ENCODE assay signal across 10 mouse cellular contexts in genomic region chr17:12195137-12195536, GRCm38 (mm10).
DNase-seq lines count a peak whose midpoint lies in the region; ATAC-seq and TF ChIP-seq lines count a peak whose summit lies in the region.
"Had no signal": no experiment of that assay in that cellular context is flagged by ENCODE, and none has a peak within 500 bp of the region (broad histone marks: within the 10 kb centered on the region; RNA-seq: fewer than 3 reads in every experiment).

No protein-coding gene starts in this region.

- no peak for TF ChIP-seq POLR2A in myocyte (IDR thresholded peaks at IDR 0.05; ENCODE audit: insufficient read length, low read depth)

- H3K79me2 ChIP-seq in myocyte (ENCODE audit: control insufficient read depth, insufficient read depth): no peaks in the 10 kb centered on the region

- peak overlapping the region; percentile 47 for H3K27ac ChIP-seq in lung, embryonic 16.5 days (ENCODE audit: low read length)
- peak overlapping the region; percentile 79 for H3K27ac ChIP-seq in embryonic facial prominence, embryonic 10.5 days (replicated peaks)
- H3K27ac ChIP-seq in intestine, embryonic 14.5 days (ENCODE audit: low read depth): peak overlapping the region; percentile 68

- peaks cover 14% of the 10 kb centered on the region for H3K4me1 ChIP-seq in lung, embryonic 16.5 days (replicated peaks; ENCODE audit: control insufficient read depth, insufficient read depth, low read length)
- peaks cover 28% of the 10 kb centered on the region for H3K4me1 ChIP-seq in embryonic facial prominence, embryonic 10.5 days
- H3K4me1 ChIP-seq in intestine, embryonic 14.5 days (replicated peaks; ENCODE audit: control insufficient read depth, insufficient read depth, low read length): peaks cover 12% of the 10 kb centered on the region

- ATAC-seq in lung, embryonic 16.5 days (ENCODE audit: low read depth): peak; percentile 35; the same call in 1 of the 2 replicates
- no peak for ATAC-seq in intestine, embryonic 14.5 days (replicated peaks; ENCODE audit: low FRiP score, low TSS enrichment, low read depth)

- H3K9ac ChIP-seq in lung, embryonic 16.5 days (ENCODE audit: low read length): no peak overlapping the region; the same call in 1 of the 2 replicates
- no peak overlapping the region; the same call in 1 of the 2 replicates for H3K9ac ChIP-seq in intestine, embryonic 14.5 days (ENCODE audit: low read length)

- H3K27me3 ChIP-seq in lung, embryonic 16.5 days (ENCODE audit: control insufficient read depth, insufficient read depth, low read depth, low read length): no peaks in the 10 kb centered on the region
- H3K27me3 ChIP-seq in embryonic facial prominence, embryonic 10.5 days (replicated peaks; ENCODE audit: low read depth, poor library complexity, severe bottlenecking): no peaks in the 10 kb centered on the region
- no peaks in the 10 kb centered on the region for H3K27me3 ChIP-seq in intestine, embryonic 14.5 days (replicated peaks; ENCODE audit: control insufficient read depth, insufficient read depth, low read length)
- no peaks in the 10 kb centered on the region for H3K27me3 ChIP-seq in myocyte (ENCODE audit: control insufficient read depth, insufficient read depth, insufficient read length)

- DNase-seq in lung, postnatal 14 days: no peak
- DNase-seq in embryonic facial prominence, embryonic 10.5 days (ENCODE audit: low spot score): peak; percentile 70
- DNase-seq in intestine, embryonic 14.5 days (ENCODE audit: low spot score): peak; percentile 64
- DNase-seq in spleen, postnatal 4 days (ENCODE audit: low spot score in 2 of 2): no peak
- DNase-seq in layer of hippocampus, adult 11-12 months (ENCODE audit: low spot score): no peak
- DNase-seq in spleen, postnatal 14 days (ENCODE audit: low spot score in 2 of 2): no peak
- DNase-seq: adrenal gland, postnatal 10 days; gastrocnemius, postnatal 36 days had no signal

- H3ac ChIP-seq in myocyte (ENCODE audit: control insufficient read depth, insufficient read length): no peak overlapping the region

- H3K36me3 ChIP-seq in lung, embryonic 16.5 days (ENCODE audit: control insufficient read depth, insufficient read depth, low read length): no peaks in the 10 kb centered on the region
- peaks cover 54% of the 10 kb centered on the region for H3K36me3 ChIP-seq in embryonic facial prominence, embryonic 10.5 days (replicated peaks)
- no peaks in the 10 kb centered on the region for H3K36me3 ChIP-seq in intestine, embryonic 14.5 days (ENCODE audit: control insufficient read depth, insufficient read depth, low read length)
- H3K36me3 ChIP-seq in myocyte (ENCODE audit: control insufficient read depth, insufficient read depth): peaks cover 12% of the 10 kb centered on the region

- no peak overlapping the region for H3K4me2 ChIP-seq in lung, embryonic 16.5 days (ENCODE audit: low read depth, low read length)
- peak overlapping the region; percentile 27 for H3K4me2 ChIP-seq in intestine, embryonic 14.5 days (ENCODE audit: low read length)
- H3K4me2 ChIP-seq in myocyte (ENCODE audit: low read depth): peak overlapping the region; percentile 37

- no peak overlapping the region for H3K4me3 ChIP-seq in lung, embryonic 16.5 days (ENCODE audit: low read length)
- peak overlapping the region; percentile 39 for H3K4me3 ChIP-seq in embryonic facial prominence, embryonic 10.5 days
- no peak overlapping the region for H3K4me3 ChIP-seq in intestine, embryonic 14.5 days (ENCODE audit: low read depth, low read length)
- no peak overlapping the region for H3K4me3 ChIP-seq in myocyte

- 23% methylated on average over 5 of the region's 5 CpGs for WGBS in lung, embryonic 16.5 days
- WGBS in embryonic facial prominence, embryonic 10.5 days: 23% methylated on average over 5 of the region's 5 CpGs
- WGBS in intestine, embryonic 14.5 days: 10% methylated on average over 5 of the region's 5 CpGs

- H3K9me3 ChIP-seq in lung, embryonic 16.5 days (ENCODE audit: control insufficient read depth, low read length): no peaks in the 10 kb centered on the region
- H3K9me3 ChIP-seq in embryonic facial prominence, embryonic 10.5 days: no peaks in the 10 kb centered on the region
- no peaks in the 10 kb centered on the region for H3K9me3 ChIP-seq in intestine, embryonic 14.5 days (ENCODE audit: control insufficient read depth, low read length)

TF ChIP-seq in myocyte, 11 proteins besides CTCF, POLR2A, EP300 and RAD21:
- peak; percentile 95 for TF ChIP-seq TCF3 (IDR thresholded peaks at IDR 0.05; ENCODE audit: insufficient read length, low read depth)
- TF ChIP-seq MYOD1 (IDR thresholded peaks at IDR 0.05; ENCODE audit: control insufficient read depth in 1 of 3, insufficient read length in 2 of 3, low read depth in 2 of 3): peak; percentile 55 to 98 (median 96)
- no peak for TF ChIP-seq MAX (IDR thresholded peaks at IDR 0.05; ENCODE audit: low read depth)
- no peak for TF ChIP-seq USF1 (IDR thresholded peaks at IDR 0.05; ENCODE audit: low read depth)
- no peak for TF ChIP-seq REST (IDR thresholded peaks at IDR 0.05; ENCODE audit: insufficient read depth, insufficient read length)
- TF ChIP-seq SRF (IDR thresholded peaks at IDR 0.05; ENCODE audit: control insufficient read depth, insufficient read length, low read depth): no peak
- peak; percentile 86 to 99 (median 93) for TF ChIP-seq MYOG (IDR thresholded peaks at IDR 0.05; ENCODE audit: control insufficient read depth in 1 of 3, insufficient read depth in 1 of 3, insufficient read length in 2 of 3, low read depth in 2 of 3)
- no peak for TF ChIP-seq E2F4 (IDR thresholded peaks at IDR 0.05; ENCODE audit: insufficient read depth)
- TF ChIP-seq CEBPB (IDR thresholded peaks at IDR 0.05; ENCODE audit: insufficient read depth, poor library complexity, severe bottlenecking): no peak
- peak; percentile 88 for TF ChIP-seq TCF12 (IDR thresholded peaks at IDR 0.05; ENCODE audit: insufficient read depth, poor library complexity, severe bottlenecking)
- TF ChIP-seq POLR2AphosphoS2 (IDR thresholded peaks at IDR 0.05; ENCODE audit: insufficient read length, low read depth): no peak

Comparison
In these comparisons a context has a peak if more than half of its experiments do, and no peak if none do; other contexts are left out.
1. DNase-seq: peak in embryonic facial prominence, embryonic 10.5 days (single experiment) and intestine, embryonic 14.5 days (single experiment); none in lung, postnatal 14 days (single experiment), spleen, postnatal 4 days (0 of 2), layer of hippocampus, adult 11-12 months (single experiment) and spleen, postnatal 14 days (0 of 2).
2. Peak in every context shown above with its lines, with median percentiles within 50 percentile points of each other: H3K27ac ChIP-seq.